Comparison of ENCODE assay signal across 9 mouse cellular contexts in the genomic region with DNA sequence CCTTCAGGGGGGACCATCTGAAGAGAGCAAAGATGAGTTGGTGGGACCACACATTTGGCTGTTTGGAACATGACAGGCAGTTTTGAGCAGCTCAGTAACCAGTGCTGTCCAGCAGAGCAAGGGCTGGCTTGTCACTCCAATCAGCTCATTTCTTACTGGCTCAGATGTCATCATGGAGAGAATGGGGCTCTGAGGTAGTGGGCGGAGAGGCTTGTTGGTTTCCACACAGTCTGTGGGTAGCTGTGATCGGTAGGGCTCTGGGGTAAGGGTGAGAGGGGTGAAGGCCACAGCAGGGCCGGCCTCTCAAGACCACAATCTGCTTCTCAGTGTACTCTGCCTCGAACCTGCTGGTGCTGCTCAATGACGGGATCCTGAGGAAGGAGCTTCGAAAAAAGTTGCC. TPM values are rescaled to one million over a fixed set of nuclear protein-coding genes. Genes with fewer than 3 reads are reported as not detected.
A peak's percentile ranks its signal among the peaks of the same experiment; 100 is the strongest.
DNase-seq lines count a peak whose midpoint lies in the region; ATAC-seq and TF ChIP-seq lines count a peak whose summit lies in the region.
"Had no signal": no experiment of that assay in that cellular context is flagged by ENCODE, and none has a peak within 500 bp of the region (broad histone marks: within the 10 kb centered on the region; RNA-seq: fewer than 3 reads in every experiment).

No protein-coding gene starts in this region.

- TF ChIP-seq CTCF in left cerebral cortex, adult 2 months (IDR thresholded peaks at IDR 0.05): no peak
- no peak for TF ChIP-seq CTCF in hindbrain, postnatal 0 days (IDR thresholded peaks at IDR 0.05; ENCODE audit: low read depth)
- no peak for TF ChIP-seq CTCF in midbrain, postnatal 0 days (IDR thresholded peaks at IDR 0.05)

- peak overlapping the region; percentile 72 for H3K4me3 ChIP-seq in left cerebral cortex, adult 2 months
- H3K4me3 ChIP-seq in embryonic facial prominence, embryonic 12.5 days: peak overlapping the region; percentile 71
- H3K4me3 ChIP-seq in hindbrain, postnatal 0 days (ENCODE audit: low read length): peak overlapping the region; percentile 55; the same call in 1 of the 2 replicates
- H3K4me3 ChIP-seq in midbrain, postnatal 0 days (ENCODE audit: low read depth, low read length): peak overlapping the region; percentile 60; the same call in 1 of the 2 replicates

- whole genome bisulfite sequencing in embryonic facial prominence, embryonic 12.5 days: 90% methylated on average over 6 of the region's 6 CpGs
- WGBS in hindbrain, postnatal 0 days: 85% methylated on average over 6 of the region's 6 CpGs
- 87% methylated on average over 6 of the region's 6 CpGs for WGBS in midbrain, postnatal 0 days

- ATAC-seq in embryonic facial prominence, embryonic 12.5 days (ENCODE audit: insufficient number of reproducible peaks, insufficient read depth, low FRiP score, low TSS enrichment): no peak
- ATAC-seq in hindbrain, postnatal 0 days: no peak
- ATAC-seq in midbrain, postnatal 0 days (ENCODE audit: low FRiP score): no peak

- H3K36me3 ChIP-seq in embryonic facial prominence, embryonic 12.5 days: peaks cover 36% of the 10 kb centered on the region
- H3K36me3 ChIP-seq in hindbrain, postnatal 0 days (ENCODE audit: insufficient read depth, low read length): peaks cover 18% of the 10 kb centered on the region
- H3K36me3 ChIP-seq in midbrain, postnatal 0 days (ENCODE audit: insufficient read depth, low read length): peaks cover 25% of the 10 kb centered on the region

- no peak for DNase-seq in left cerebral cortex, adult 2 months (ENCODE audit: extremely low spot score in 1 of 2, low spot score in 2 of 2)
- DNase-seq in left cerebral cortex, postnatal 4 days: no peak
- DNase-seq in hindbrain, postnatal 0 days (ENCODE audit: low spot score): no peak
- no peak for DNase-seq in midbrain, postnatal 0 days (ENCODE audit: low spot score)
- no peak for DNase-seq in right cerebral cortex, postnatal 10 days (ENCODE audit: low spot score in 2 of 2)
- DNase-seq in kidney, postnatal 36 days: no peak
- no peak for DNase-seq in left cerebral cortex, adult 11 months (ENCODE audit: low spot score)

- H3K27me3 ChIP-seq in embryonic facial prominence, embryonic 12.5 days: peaks cover 11% of the 10 kb centered on the region
- no peaks in the 10 kb centered on the region for H3K27me3 ChIP-seq in hindbrain, postnatal 0 days (ENCODE audit: insufficient read depth, low read length)
- no peaks in the 10 kb centered on the region for H3K27me3 ChIP-seq in midbrain, postnatal 0 days (ENCODE audit: insufficient read depth, low read length)

- H3K4me1 ChIP-seq in embryonic facial prominence, embryonic 12.5 days: peaks cover 25% of the 10 kb centered on the region
- H3K4me1 ChIP-seq in hindbrain, postnatal 0 days (ENCODE audit: insufficient read depth, low read length): peaks cover 18% of the 10 kb centered on the region
- H3K4me1 ChIP-seq in midbrain, postnatal 0 days (ENCODE audit: insufficient read depth, low read length): peaks cover 23% of the 10 kb centered on the region

- H3K4me2 ChIP-seq in embryonic facial prominence, embryonic 12.5 days (replicated peaks): peak overlapping the region; percentile 90
- H3K4me2 ChIP-seq in hindbrain, postnatal 0 days (ENCODE audit: low read depth, low read length): peak overlapping the region; percentile 66
- H3K4me2 ChIP-seq in midbrain, postnatal 0 days (ENCODE audit: low read depth, low read length, poor library complexity, severe bottlenecking): peak overlapping the region; percentile 90

- H3K9ac ChIP-seq in embryonic facial prominence, embryonic 12.5 days: peak overlapping the region; percentile 73; the same call in 1 of the 2 replicates
- peak overlapping the region; percentile 56; the same call in 1 of the 2 replicates for H3K9ac ChIP-seq in hindbrain, postnatal 0 days (replicated peaks; ENCODE audit: low read length)
- H3K9ac ChIP-seq in midbrain, postnatal 0 days (replicated peaks; ENCODE audit: low read length, poor library complexity, severe bottlenecking): no peak overlapping the region; the same call in 1 of the 2 replicates

- H3K27ac ChIP-seq in left cerebral cortex, adult 2 months: no peak overlapping the region; the same call in 1 of the 2 replicates
- H3K27ac ChIP-seq in embryonic facial prominence, embryonic 12.5 days: no peak overlapping the region
- no peak overlapping the region for H3K27ac ChIP-seq in hindbrain, postnatal 0 days
- no peak overlapping the region for H3K27ac ChIP-seq in midbrain, postnatal 0 days (ENCODE audit: low read depth, low read length)

- H3K9me3 ChIP-seq in embryonic facial prominence, embryonic 12.5 days: no peaks in the 10 kb centered on the region
- H3K9me3 ChIP-seq in hindbrain, postnatal 0 days (ENCODE audit: low read length): no peaks in the 10 kb centered on the region
- no peaks in the 10 kb centered on the region for H3K9me3 ChIP-seq in midbrain, postnatal 0 days (ENCODE audit: low read length)

- intact Hi-C loops in left cerebral cortex, adult 2 months (cut with DNase I): no loop called here
- intact Hi-C loops in left cerebral cortex, postnatal 4 days (cut with DNase I): no loop called here

RNA-seq across cellular contexts. Expression of a gene that starts 1.6 kb away (rescaled TPM):
- total RNA-seq in left cerebral cortex, adult 2 months (2021): 1 to 10 TPM in 1 of 2 experiments, under 1 TPM in 1; 0.72 to 1.0 TPM
- under 1 TPM; 0.60 to 0.72 TPM for total RNA-seq in left cerebral cortex, postnatal 4 days (2021)
- polyA plus RNA-seq in embryonic facial prominence, embryonic 12.5 days (2016; fragmentation: Nextera tagmentation; extraction: Ambion mirVana): 10.3 and 10.5 TPM in 2 replicates
- 0.11 and 0.16 TPM in 2 replicates for total RNA-seq in hindbrain, postnatal 0 days (2014; rRNA removed)
- polyA plus RNA-seq in hindbrain, postnatal 0 days (2015; fragmentation: Nextera tagmentation; extraction: Ambion mirVana): 1.8 and 2.1 TPM in 2 replicates
- total RNA-seq in midbrain, postnatal 0 days (2014; rRNA removed): 1.4 TPM in 2 replicates
- polyA plus RNA-seq in midbrain, postnatal 0 days (2015; fragmentation: Nextera tagmentation; extraction: Ambion mirVana): 1.5 and 1.6 TPM in 2 replicates

RNA-seq across cellular contexts. Expression of a gene that starts 1.8 kb away (rescaled TPM):
- total RNA-seq in left cerebral cortex, adult 2 months (2021): 10 to 100 TPM; 33.4 to 37.1 TPM
- 10 to 100 TPM; 34.0 to 34.5 TPM for total RNA-seq in left cerebral cortex, postnatal 4 days (2021)
- 18.4 and 19.7 TPM in 2 replicates for polyA plus RNA-seq in embryonic facial prominence, embryonic 12.5 days (2016; fragmentation: Nextera tagmentation; extraction: Ambion mirVana)
- 27.8 and 35.2 TPM in 2 replicates for total RNA-seq in hindbrain, postnatal 0 days (2014; rRNA removed)
- polyA plus RNA-seq in hindbrain, postnatal 0 days (2015; fragmentation: Nextera tagmentation; extraction: Ambion mirVana): 44.3 and 48.6 TPM in 2 replicates
- 23.6 and 31.8 TPM in 2 replicates for total RNA-seq in midbrain, postnatal 0 days (2014; rRNA removed)
- polyA plus RNA-seq in midbrain, postnatal 0 days (2015; fragmentation: Nextera tagmentation; extraction: Ambion mirVana): 43.4 and 51.5 TPM in 2 replicates

RNA-seq across cellular contexts. Expression of a gene that starts 6.0 kb away (rescaled TPM):
- total RNA-seq in left cerebral cortex, adult 2 months (2021): 1 to 10 TPM; 5.3 TPM
- total RNA-seq in left cerebral cortex, postnatal 4 days (2021): 1 to 10 TPM; 2.8 to 3.2 TPM
- polyA plus RNA-seq in embryonic facial prominence, embryonic 12.5 days (2016; fragmentation: Nextera tagmentation; extraction: Ambion mirVana): 4.7 and 5.4 TPM in 2 replicates
- 1.6 and 1.8 TPM in 2 replicates for total RNA-seq in hindbrain, postnatal 0 days (2014; rRNA removed)
- polyA plus RNA-seq in hindbrain, postnatal 0 days (2015; fragmentation: Nextera tagmentation; extraction: Ambion mirVana): 4.0 and 4.9 TPM in 2 replicates
- total RNA-seq in midbrain, postnatal 0 days (2014; rRNA removed): 0.76 and 8.6 TPM in 2 replicates
- 3.1 and 4.7 TPM in 2 replicates for polyA plus RNA-seq in midbrain, postnatal 0 days (2015; fragmentation: Nextera tagmentation; extraction: Ambion mirVana)

RNA-seq across cellular contexts. Expression of a gene that starts 24.8 kb away (rescaled TPM):
- 100 to 1,000 TPM; 340 to 364 TPM for total RNA-seq in left cerebral cortex, adult 2 months (2021)
- 100 to 1,000 TPM; 306 to 339 TPM for total RNA-seq in left cerebral cortex, postnatal 4 days (2021)
- 49.0 and 55.8 TPM in 2 replicates for polyA plus RNA-seq in embryonic facial prominence, embryonic 12.5 days (2016; fragmentation: Nextera tagmentation; extraction: Ambion mirVana)
- total RNA-seq in hindbrain, postnatal 0 days (2014; rRNA removed): 361 and 373 TPM in 2 replicates
- 177 and 182 TPM in 2 replicates for polyA plus RNA-seq in hindbrain, postnatal 0 days (2015; fragmentation: Nextera tagmentation; extraction: Ambion mirVana)
- 286 and 357 TPM in 2 replicates for total RNA-seq in midbrain, postnatal 0 days (2014; rRNA removed)
- polyA plus RNA-seq in midbrain, postnatal 0 days (2015; fragmentation: Nextera tagmentation; extraction: Ambion mirVana): 176 and 178 TPM in 2 replicates
- total RNA-seq: common myeloid progenitor, adult 5-6 weeks had no signal

RNA-seq across cellular contexts. Expression of a gene that starts 57.5 kb away (rescaled TPM):
- 100 to 1,000 TPM; 126 to 129 TPM for total RNA-seq in left cerebral cortex, adult 2 months (2021)
- total RNA-seq in left cerebral cortex, postnatal 4 days (2021): 10 to 100 TPM; 74.6 to 75.8 TPM
- polyA plus RNA-seq in embryonic facial prominence, embryonic 12.5 days (2016; fragmentation: Nextera tagmentation; extraction: Ambion mirVana): 28.8 and 29.7 TPM in 2 replicates
- 43.8 and 45.5 TPM in 2 replicates for total RNA-seq in hindbrain, postnatal 0 days (2014; rRNA removed)
- polyA plus RNA-seq in hindbrain, postnatal 0 days (2015; fragmentation: Nextera tagmentation; extraction: Ambion mirVana): 50.6 and 52.0 TPM in 2 replicates
- total RNA-seq in midbrain, postnatal 0 days (2014; rRNA removed): 41.9 and 48.4 TPM in 2 replicates
- polyA plus RNA-seq in midbrain, postnatal 0 days (2015; fragmentation: Nextera tagmentation; extraction: Ambion mirVana): 50.6 and 55.2 TPM in 2 replicates
